Mouse (Mus musculus): Measurements from ENCODE around the gene Lrrc28. TPM values are rescaled to one million over a fixed set of nuclear protein-coding genes. Genes with fewer than 3 reads are reported as not detected.
A peak's percentile ranks its signal among the peaks of the same experiment; 100 is the strongest.
"Not testable (repeated sequence)": the region's sequence is repeated elsewhere in the genome, so short reads cannot be mapped to it uniquely, and the experiment has no call there.

Lrrc28 gene
- polyA plus RNA-seq, 1 experiment from 2014 or later, result 33.0 TPM

DNA sequence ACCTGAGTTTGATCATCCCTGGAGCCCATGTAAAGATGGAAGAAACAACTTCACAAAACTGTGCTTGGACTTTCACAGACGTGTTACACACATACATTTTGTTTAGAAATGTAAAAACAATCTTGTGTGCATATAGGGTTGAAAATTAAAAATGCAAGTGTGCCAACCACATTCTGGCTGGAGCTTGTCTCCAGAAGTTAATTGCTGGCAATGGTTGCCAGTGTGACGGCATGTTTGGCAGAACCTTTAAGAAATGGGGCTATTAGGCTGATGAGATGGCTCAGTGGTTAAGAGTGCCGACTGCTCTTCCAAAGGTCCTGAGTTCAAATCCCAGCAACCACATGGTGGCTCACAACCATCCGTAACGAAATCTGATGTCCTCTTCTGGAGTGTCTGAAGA is 123.3 kb downstream of the Lrrc28 start:
- not testable (repeated sequence) for H3K9ac ChIP-seq; H3K36me3 ChIP-seq; H3K27me3 ChIP-seq; H3K4me3 ChIP-seq; H3K9me3 ChIP-seq; H3K4me1 ChIP-seq (replicated peaks); H3K27ac ChIP-seq; ATAC-seq (ENCODE audit: low FRiP score); H3K4me2 ChIP-seq
- 90% methylated on average over 5 of the region's 5 CpGs for WGBS

DNA sequence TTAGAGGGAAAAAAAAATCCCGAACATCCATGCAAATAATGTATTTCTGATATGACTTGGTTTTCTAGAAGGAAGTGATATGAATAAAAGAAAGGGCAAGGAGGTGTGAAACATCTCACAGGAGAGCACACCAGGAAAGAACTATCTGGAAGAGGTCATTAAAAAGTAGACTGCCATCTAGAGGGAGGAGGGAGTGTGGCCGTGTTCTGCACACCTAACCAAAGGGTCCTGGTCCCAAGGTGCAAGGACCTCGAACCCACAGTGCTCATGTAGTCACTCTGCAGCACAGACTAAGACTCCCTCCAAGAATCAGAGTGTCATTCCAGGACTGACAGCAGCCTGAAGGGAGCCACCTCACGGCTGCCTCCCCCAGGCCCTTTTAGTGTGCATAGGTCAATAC is 124.1 kb downstream of the Lrrc28 start:
- 77% methylated on average over 4 of the region's 4 CpGs for WGBS
- H3K9me3 ChIP-seq, result no peaks in the 10 kb centered on the region
- ATAC-seq (ENCODE audit: low FRiP score), result no peak
- no peaks in the 10 kb centered on the region for H3K27me3 ChIP-seq
- H3K4me1 ChIP-seq (replicated peaks), result no peaks in the 10 kb centered on the region
- no peak overlapping the region for H3K9ac ChIP-seq
- no peak overlapping the region for H3K27ac ChIP-seq
- no peak overlapping the region for H3K4me2 ChIP-seq
- H3K4me3 ChIP-seq, result no peak overlapping the region
- H3K36me3 ChIP-seq, result peaks cover 5% of the 10 kb centered on the region; the same call in 1 of the 2 replicates

DNA sequence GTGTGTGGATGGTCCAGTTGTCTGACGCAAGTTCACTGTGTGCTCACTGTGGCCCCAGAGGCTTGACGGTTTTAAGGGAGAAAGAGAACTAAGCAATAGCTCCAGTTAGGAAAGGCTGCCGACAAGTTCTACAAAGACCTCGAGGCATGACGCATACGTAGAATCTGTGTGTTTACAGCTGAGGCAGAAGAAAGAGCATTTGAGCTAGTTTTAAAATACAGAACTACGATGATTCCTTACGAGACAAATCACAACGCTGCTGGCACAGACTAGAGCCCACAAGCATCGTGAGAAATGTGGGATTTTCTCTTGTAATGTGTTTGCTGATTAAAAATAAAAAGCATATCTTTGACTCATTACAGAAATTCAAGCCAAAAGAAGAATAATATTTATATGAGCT is 125.1 kb downstream of the Lrrc28 start:
- ATAC-seq (ENCODE audit: low FRiP score), result no peak
- no peak overlapping the region for H3K4me2 ChIP-seq
- no peak overlapping the region for H3K9ac ChIP-seq
- H3K27ac ChIP-seq, result no peak overlapping the region
- no peaks in the 10 kb centered on the region for H3K27me3 ChIP-seq
- WGBS, result 95% methylated on average over 10 of the region's 10 CpGs
- H3K4me1 ChIP-seq (replicated peaks), result no peaks in the 10 kb centered on the region
- H3K4me3 ChIP-seq, result no peak overlapping the region
- H3K36me3 ChIP-seq, result peaks cover 5% of the 10 kb centered on the region; the same call in 1 of the 2 replicates
- H3K9me3 ChIP-seq, result no peaks in the 10 kb centered on the region

DNA sequence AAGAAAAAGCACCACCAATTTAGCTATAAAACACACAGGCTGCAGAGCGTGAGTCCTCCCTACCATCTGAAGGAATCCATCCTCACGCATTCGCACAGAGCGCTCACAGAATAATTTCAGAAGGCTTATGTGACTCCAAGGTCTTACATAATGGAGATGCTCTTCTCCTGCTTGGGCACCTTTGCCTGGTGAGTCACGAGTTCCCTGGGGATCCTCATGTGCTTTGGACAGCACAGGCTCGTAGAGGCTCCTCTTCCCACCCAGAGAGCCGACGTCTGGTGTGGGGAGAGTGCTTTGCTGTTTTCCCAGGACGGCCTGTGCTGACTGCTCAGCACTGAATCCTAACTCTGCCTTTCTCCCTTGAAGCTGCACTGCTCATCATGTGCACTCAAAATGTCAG is 129.4 kb downstream of the Lrrc28 start:
- H3K36me3 ChIP-seq, result peaks cover 8% of the 10 kb centered on the region
- H3K9me3 ChIP-seq, result no peaks in the 10 kb centered on the region
- 90% methylated on average over 9 of the region's 9 CpGs for WGBS
- no peak overlapping the region for H3K27ac ChIP-seq
- H3K9ac ChIP-seq, result no peak overlapping the region
- H3K27me3 ChIP-seq, result no peaks in the 10 kb centered on the region
- no peaks in the 10 kb centered on the region for H3K4me1 ChIP-seq (replicated peaks)
- H3K4me2 ChIP-seq, result no peak overlapping the region
- H3K4me3 ChIP-seq, result no peak overlapping the region
- ATAC-seq (ENCODE audit: low FRiP score), result no peak

DNA sequence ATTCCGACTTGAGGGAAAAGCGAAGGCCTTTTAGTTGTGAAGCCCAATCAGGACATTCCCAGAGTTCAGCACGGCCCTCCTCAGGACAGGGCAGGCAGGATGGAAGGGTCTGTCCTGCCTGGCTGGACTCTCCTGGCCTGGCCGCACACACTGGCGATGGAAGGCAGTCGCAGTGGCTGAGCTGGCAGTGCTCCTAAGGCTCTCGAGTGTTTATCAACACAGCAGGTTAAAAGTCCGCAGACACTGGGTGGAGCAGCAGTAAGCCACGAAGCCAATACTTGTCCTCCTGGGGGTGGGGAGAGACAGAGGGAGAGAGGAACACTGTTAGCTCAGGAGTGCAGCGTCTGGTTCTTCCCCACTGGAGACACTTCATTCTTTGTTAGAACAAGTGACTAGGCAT is 130.2 kb downstream of the Lrrc28 start:
- no peaks in the 10 kb centered on the region for H3K4me1 ChIP-seq (replicated peaks)
- WGBS, result 69% methylated on average over 10 of the region's 10 CpGs
- H3K27ac ChIP-seq, result no peak overlapping the region
- no peaks in the 10 kb centered on the region for H3K9me3 ChIP-seq
- H3K9ac ChIP-seq, result no peak overlapping the region
- H3K27me3 ChIP-seq, result no peaks in the 10 kb centered on the region
- no peak overlapping the region for H3K4me3 ChIP-seq
- peaks cover 7% of the 10 kb centered on the region for H3K36me3 ChIP-seq
- no peak overlapping the region for H3K4me2 ChIP-seq
- no peak for ATAC-seq (ENCODE audit: low FRiP score)

DNA sequence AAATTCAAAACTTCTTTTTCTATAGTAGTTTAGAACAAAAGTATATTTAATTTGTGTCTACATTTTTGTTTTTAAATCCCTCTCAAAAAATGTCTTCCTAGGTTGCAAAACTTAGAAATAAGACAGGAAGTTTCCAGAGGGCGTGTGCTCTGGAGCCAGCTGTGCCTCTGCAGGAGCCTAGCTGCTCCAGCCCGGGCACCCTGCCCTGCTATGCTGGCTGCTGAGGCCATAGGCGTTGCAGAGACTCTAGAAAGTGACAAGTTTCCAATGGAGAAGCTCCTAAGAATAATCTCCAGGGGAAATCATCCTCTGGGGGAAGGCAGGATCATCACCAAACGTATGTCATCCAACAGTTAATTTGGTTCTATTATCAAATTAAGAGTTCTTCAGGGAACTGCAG is 130.7 kb downstream of the Lrrc28 start:
- Histone ChIP-seq H3K4me1 (replicated peaks) (no peaks in the 10 kb centered on the region), H3K9ac (no peak overlapping the region), H3K27ac (no peak overlapping the region), H3K36me3 (peaks cover 3% of the 10 kb centered on the region), H3K9me3 (no peaks in the 10 kb centered on the region), H3K27me3 (no peaks in the 10 kb centered on the region), H3K4me2 (no peak overlapping the region), H3K4me3 (no peak overlapping the region)
- no peak for ATAC-seq (ENCODE audit: low FRiP score)
- 70% methylated on average over 4 of the region's 4 CpGs for WGBS

DNA sequence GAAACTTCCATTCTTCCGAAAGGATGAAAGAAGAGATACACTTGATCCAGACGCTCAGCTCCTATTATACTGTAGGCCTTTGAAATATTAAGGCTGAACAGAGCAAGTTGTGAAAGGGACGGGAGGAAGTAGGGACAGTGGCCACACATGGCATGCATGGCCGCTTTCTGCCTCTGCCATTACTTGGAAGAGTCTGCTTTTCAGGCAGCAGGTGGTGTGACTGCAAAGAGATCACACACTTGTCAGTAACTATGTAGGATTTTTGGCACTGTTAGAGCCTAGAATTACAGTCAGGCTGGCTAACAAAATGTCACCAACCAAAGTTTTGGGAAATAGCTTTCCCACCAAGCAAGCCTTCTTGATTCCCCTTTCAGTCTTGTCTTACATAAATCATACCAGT is 131.4 kb downstream of the Lrrc28 start:
- WGBS, result 81% methylated on average over 4 of the region's 4 CpGs
- ATAC-seq (ENCODE audit: low FRiP score), result no peak
- Histone ChIP-seq H3K9me3 (no peaks in the 10 kb centered on the region), H3K36me3 (peaks cover 3% of the 10 kb centered on the region), H3K4me1 (replicated peaks) (no peaks in the 10 kb centered on the region), H3K27ac (no peak overlapping the region), H3K4me2 (no peak overlapping the region), H3K9ac (no peak overlapping the region), H3K4me3 (no peak overlapping the region), H3K27me3 (no peaks in the 10 kb centered on the region)

DNA sequence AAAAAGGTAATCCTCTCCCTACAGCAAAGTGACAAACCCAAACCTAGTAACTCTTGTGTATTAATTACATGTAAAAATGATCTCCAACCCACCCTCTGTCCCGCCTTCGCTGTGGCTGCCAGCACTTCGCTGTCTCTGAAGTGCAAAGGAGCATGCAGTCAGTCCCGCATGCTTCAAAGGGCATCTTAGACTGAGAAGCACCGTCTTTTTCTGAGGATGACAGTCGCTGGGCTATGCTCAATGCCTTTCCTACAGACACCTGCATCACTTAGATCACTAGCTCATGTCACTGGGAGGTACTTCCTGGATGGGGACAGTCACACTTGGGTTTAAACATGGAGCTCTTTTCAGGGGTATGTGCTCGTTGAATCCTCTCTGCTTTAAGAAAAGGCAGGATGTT is 133.5 kb downstream of the Lrrc28 start:
- Histone ChIP-seq H3K27me3 (no peaks in the 10 kb centered on the region), H3K4me2 (no peak overlapping the region), H3K9ac (no peak overlapping the region), H3K9me3 (no peaks in the 10 kb centered on the region), H3K36me3 (peaks cover 3% of the 10 kb centered on the region), H3K4me1 (replicated peaks) (no peaks in the 10 kb centered on the region), H3K27ac (no peak overlapping the region), H3K4me3 (no peak overlapping the region)
- no peak for ATAC-seq (ENCODE audit: low FRiP score)
- 81% methylated on average over 7 of the region's 7 CpGs for WGBS

DNA sequence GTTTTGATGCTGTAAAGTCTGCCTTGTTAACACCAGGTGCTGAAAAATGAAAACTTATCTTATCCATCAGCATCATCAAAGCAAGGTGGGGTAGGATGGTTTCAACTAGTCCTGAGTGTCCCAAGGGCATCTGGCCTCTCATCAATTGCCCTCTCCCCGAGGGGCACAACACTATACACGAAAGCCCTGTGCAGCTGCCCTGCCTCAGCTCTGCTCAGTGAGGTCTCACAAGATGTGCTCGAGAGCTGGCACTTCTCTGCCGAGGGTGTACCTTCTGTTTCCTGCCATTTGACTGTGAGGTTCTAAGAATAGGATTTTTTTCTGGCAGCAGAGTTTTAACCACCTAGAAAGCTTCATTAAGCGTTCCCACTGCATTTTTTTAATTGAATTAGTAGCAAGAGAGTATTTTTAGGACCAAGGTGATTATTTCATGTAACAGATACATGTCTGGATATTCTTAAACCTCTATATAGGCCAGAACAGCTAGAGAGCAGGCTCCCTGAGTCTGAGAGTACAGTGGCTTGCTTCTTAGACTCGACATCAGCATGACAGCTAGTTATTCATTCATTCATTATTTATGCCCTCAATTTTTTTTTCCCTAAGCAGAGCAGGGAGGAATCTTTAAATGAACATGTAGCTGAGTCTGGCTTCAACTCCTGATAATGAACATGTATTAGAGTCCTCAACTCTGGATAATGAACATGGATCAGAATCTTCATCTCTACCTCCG is 141.6 kb downstream of the Lrrc28 start:
- no peak for ATAC-seq (ENCODE audit: low FRiP score)

DNA sequence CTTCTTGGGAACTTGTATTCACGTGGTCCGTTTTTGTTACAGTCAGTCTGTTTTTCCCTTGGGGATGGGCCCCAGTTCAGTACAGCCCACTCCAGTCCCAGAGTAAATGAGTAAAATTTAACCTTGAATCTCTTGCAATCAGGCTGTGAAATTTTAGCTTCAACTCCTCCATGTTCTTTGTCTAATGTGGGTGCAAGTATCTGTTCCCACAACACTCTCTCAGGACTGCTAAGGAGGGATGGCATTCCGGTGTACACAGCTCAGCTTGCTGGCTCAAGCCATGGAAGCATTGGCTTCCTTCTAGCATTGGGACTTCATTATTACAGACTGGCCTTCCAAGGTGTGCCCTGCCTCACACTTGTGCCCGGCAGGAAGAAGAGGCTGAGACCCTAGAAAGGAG is 142.4 kb downstream of the Lrrc28 start:
- no peak for ATAC-seq (ENCODE audit: low FRiP score)
- peak overlapping the region; percentile 48; the same call in 1 of the 2 replicates for H3K27ac ChIP-seq
- no peaks in the 10 kb centered on the region for H3K36me3 ChIP-seq
- H3K27me3 ChIP-seq, result no peaks in the 10 kb centered on the region
- H3K9me3 ChIP-seq, result no peaks in the 10 kb centered on the region
- peaks cover 8% of the 10 kb centered on the region for H3K4me1 ChIP-seq (replicated peaks)
- whole genome bisulfite sequencing, result 67% methylated on average over 4 of the region's 4 CpGs
- no peak overlapping the region for H3K9ac ChIP-seq
- H3K4me3 ChIP-seq, result no peak overlapping the region
- no peak overlapping the region for H3K4me2 ChIP-seq

More for the DNA sequence above, 141.6 kb downstream of the Lrrc28 start:
- WGBS, result 53% methylated on average over 7 of the region's 7 CpGs
- H3K27me3 ChIP-seq, result no peaks in the 10 kb centered on the region
- no peaks in the 10 kb centered on the region for H3K9me3 ChIP-seq
- H3K4me3 ChIP-seq, result no peak overlapping the region
- no peaks in the 10 kb centered on the region for H3K36me3 ChIP-seq
- H3K9ac ChIP-seq, result peak overlapping the region; percentile 35; the same call in 1 of the 2 replicates
- no peak overlapping the region for H3K4me2 ChIP-seq
- peak overlapping the region; percentile 44; the same call in 1 of the 2 replicates for H3K27ac ChIP-seq
- H3K4me1 ChIP-seq (replicated peaks), result peaks cover 8% of the 10 kb centered on the region

DNA sequence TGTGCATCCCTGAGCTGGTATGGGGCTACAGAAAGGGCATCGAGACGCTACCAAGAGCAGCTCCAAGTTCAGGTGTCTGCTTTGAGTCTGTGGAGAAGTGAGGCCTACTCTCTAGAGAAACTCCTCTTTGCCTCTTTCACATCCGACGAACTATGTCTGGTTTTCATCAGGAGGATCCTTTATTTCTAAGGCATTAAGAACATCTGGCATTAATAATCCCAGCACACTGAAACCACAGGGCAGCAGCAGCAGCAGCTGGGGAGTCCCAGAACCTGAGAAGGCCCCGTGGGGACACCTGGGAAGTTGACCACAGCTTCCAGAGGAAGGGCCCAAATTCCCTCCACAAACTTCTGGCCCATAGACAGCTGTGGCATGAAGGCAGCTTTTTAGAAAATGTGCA is 144.2 kb downstream of the Lrrc28 start:
- peaks cover 8% of the 10 kb centered on the region for H3K4me1 ChIP-seq (replicated peaks)
- H3K4me3 ChIP-seq, result no peak overlapping the region
- H3K36me3 ChIP-seq, result no peaks in the 10 kb centered on the region
- WGBS, result 85% methylated on average over 5 of the region's 5 CpGs
- no peak for ATAC-seq (ENCODE audit: low FRiP score)
- no peak overlapping the region for H3K27ac ChIP-seq
- H3K27me3 ChIP-seq, result no peaks in the 10 kb centered on the region
- no peak overlapping the region for H3K4me2 ChIP-seq
- H3K9ac ChIP-seq, result no peak overlapping the region
- H3K9me3 ChIP-seq, result no peaks in the 10 kb centered on the region

DNA sequence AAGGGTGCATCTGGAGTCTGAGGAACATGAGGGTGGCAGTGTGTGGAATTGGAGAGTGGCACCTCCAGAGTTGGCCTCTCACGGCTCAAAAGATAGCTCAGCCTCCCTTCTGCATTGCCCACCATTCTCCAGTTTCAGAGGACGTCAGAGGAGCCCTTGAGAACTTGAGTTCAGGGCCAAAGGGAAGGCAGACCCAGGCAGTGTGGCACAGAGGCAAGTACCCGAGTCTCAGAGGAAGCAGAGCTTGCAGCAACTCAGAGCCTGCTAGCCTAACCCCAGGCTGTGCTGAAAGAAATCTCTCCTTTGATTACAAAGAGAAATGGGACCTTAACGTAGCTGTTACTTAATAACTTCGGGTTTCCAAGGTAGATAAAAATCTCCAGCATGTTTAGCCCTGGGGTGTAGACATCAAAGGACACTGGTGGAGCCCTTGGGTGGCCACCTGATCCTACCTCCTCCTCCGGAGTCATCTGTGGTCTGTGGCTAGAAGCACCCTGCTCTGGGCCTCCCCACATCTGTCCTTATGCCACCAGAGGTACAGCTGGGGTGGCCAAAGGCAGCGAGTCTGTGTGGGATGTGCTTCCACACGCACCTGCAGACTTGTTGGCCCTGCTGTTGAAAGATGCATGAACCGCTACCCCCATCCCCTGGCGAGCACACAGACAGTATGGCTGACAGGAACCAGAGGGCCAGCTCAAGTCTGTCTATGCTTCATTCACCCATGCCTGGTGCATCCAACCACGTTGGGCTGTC is 144.8 kb downstream of the Lrrc28 start:
- 78% methylated on average over 11 of the region's 11 CpGs for WGBS
- H3K36me3 ChIP-seq, result no peaks in the 10 kb centered on the region
- H3K27ac ChIP-seq, result no peak overlapping the region
- H3K4me2 ChIP-seq, result no peak overlapping the region
- no peaks in the 10 kb centered on the region for H3K27me3 ChIP-seq
- no peak for ATAC-seq (ENCODE audit: low FRiP score)
- H3K4me3 ChIP-seq, result no peak overlapping the region
- peaks cover 8% of the 10 kb centered on the region for H3K4me1 ChIP-seq (replicated peaks)
- H3K9me3 ChIP-seq, result no peaks in the 10 kb centered on the region
- H3K9ac ChIP-seq, result no peak overlapping the region

DNA sequence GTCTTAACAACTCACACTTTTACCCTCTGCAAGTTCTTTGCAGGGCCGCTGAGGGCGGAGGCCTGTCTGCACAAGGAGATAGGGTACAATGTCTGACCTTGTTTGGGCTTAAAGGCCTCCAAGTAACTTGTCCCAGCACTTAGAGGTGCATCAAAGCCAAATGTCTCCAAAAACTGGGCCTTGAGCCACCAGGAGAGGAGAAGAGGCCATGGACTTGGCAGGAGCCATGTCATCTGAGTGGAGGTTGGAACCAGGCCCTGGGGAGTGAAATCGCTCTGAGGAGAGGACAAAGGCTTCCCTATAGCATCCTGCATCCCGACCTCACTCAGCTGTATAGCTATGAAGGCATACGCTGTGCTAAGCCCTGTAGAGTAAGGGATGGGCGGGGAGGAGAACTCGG is 145.6 kb downstream of the Lrrc28 start:
- no peak overlapping the region for H3K9ac ChIP-seq
- no peak overlapping the region for H3K4me3 ChIP-seq
- H3K27me3 ChIP-seq, result no peaks in the 10 kb centered on the region
- H3K36me3 ChIP-seq, result no peaks in the 10 kb centered on the region
- no peaks in the 10 kb centered on the region for H3K9me3 ChIP-seq
- WGBS, result 86% methylated on average over 7 of the region's 7 CpGs
- no peak for ATAC-seq (ENCODE audit: low FRiP score)
- H3K4me2 ChIP-seq, result no peak overlapping the region
- peaks cover 10% of the 10 kb centered on the region for H3K4me1 ChIP-seq (replicated peaks)
- no peak overlapping the region for H3K27ac ChIP-seq
